10 mouse cellular contexts compared by ENCODE assay signal in the genomic region with DNA sequence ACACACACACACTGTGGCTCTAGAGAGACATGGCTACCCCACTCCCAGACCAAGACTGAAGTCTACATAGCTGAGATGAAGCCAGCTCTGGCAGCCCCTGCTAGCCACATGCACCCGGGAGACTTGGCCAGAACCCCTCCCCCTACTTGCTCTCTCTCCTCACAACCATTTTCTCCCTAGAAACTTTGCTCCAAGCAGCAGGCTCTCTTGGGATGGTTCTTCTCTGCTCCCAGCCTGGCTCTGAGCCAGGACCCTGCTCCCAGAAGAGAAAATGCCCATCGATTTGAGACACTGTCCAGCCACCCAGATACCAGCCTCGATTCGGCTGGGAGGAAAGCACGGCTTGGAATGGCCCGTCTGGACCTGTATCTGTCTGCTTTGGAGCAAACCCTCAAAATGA. TPM values are rescaled to one million over a fixed set of nuclear protein-coding genes. Genes with fewer than 3 reads are reported as not detected.
DNase-seq lines count a peak whose midpoint lies in the region; ATAC-seq lines count a peak whose summit lies in the region.
"Had no signal": no experiment of that assay in that cellular context is flagged by ENCODE, and none has a peak within 500 bp of the region (broad histone marks: within the 10 kb centered on the region; RNA-seq: fewer than 3 reads in every experiment).

No protein-coding gene starts in this region.

- peak overlapping the region; percentile 27; the same call in 1 of the 2 replicates for H3K9ac ChIP-seq in heart, embryonic 14.5 days (ENCODE audit: low read length)
- no peak overlapping the region for H3K9ac ChIP-seq in intestine, embryonic 16.5 days (ENCODE audit: low read depth, low read length)
- H3K9ac ChIP-seq in neural tube, embryonic 14.5 days (replicated peaks; ENCODE audit: low read depth, low read length): no peak overlapping the region
- no peak overlapping the region for H3K9ac ChIP-seq in kidney, embryonic 14.5 days (ENCODE audit: low read depth, low read length)

- H3K27me3 ChIP-seq in heart, embryonic 14.5 days (ENCODE audit: control insufficient read depth, insufficient read depth, low read length): peaks cover 24% of the 10 kb centered on the region
- peaks cover 58% of the 10 kb centered on the region for H3K27me3 ChIP-seq in embryonic facial prominence, embryonic 10.5 days (replicated peaks; ENCODE audit: low read depth, poor library complexity, severe bottlenecking)
- peaks cover 17% of the 10 kb centered on the region for H3K27me3 ChIP-seq in intestine, embryonic 16.5 days (replicated peaks; ENCODE audit: control insufficient read depth, insufficient read depth, low read length)
- peaks cover 7% of the 10 kb centered on the region for H3K27me3 ChIP-seq in neural tube, embryonic 14.5 days (ENCODE audit: control insufficient read depth, insufficient read depth, low read length)
- H3K27me3 ChIP-seq in kidney, embryonic 14.5 days (ENCODE audit: control insufficient read depth, insufficient read depth, low read length): peaks cover 14% of the 10 kb centered on the region

- peak overlapping the region; percentile 36 for H3K4me2 ChIP-seq in heart, embryonic 14.5 days (ENCODE audit: low read length)
- H3K4me2 ChIP-seq in intestine, embryonic 16.5 days (ENCODE audit: low read depth, low read length): no peak overlapping the region
- peak overlapping the region; percentile 6; the same call in 1 of the 2 replicates for H3K4me2 ChIP-seq in neural tube, embryonic 14.5 days (ENCODE audit: low read depth, low read length)
- H3K4me2 ChIP-seq in kidney, embryonic 14.5 days (replicated peaks; ENCODE audit: low read depth, low read length): no peak overlapping the region

- H3K4me3 ChIP-seq in heart, embryonic 14.5 days (ENCODE audit: control insufficient read depth in 1 of 2, insufficient read depth in 1 of 2, low read depth in 1 of 2, low read length in 2 of 2): no peak overlapping the region
- H3K4me3 ChIP-seq in embryonic facial prominence, embryonic 10.5 days: peak overlapping the region; percentile 9; the same call in 1 of the 2 replicates
- no peak overlapping the region for H3K4me3 ChIP-seq in intestine, embryonic 16.5 days (ENCODE audit: low read length)
- no peak overlapping the region for H3K4me3 ChIP-seq in neural tube, embryonic 14.5 days (ENCODE audit: low read depth, low read length)
- H3K4me3 ChIP-seq in kidney, embryonic 14.5 days (ENCODE audit: low read length): no peak overlapping the region

- H3K36me3 ChIP-seq in heart, embryonic 14.5 days (ENCODE audit: control insufficient read depth, insufficient read depth, low read length): no peaks in the 10 kb centered on the region
- H3K36me3 ChIP-seq in embryonic facial prominence, embryonic 10.5 days (replicated peaks): peaks cover 13% of the 10 kb centered on the region
- H3K36me3 ChIP-seq in intestine, embryonic 16.5 days (ENCODE audit: control insufficient read depth, insufficient read depth, low read length): no peaks in the 10 kb centered on the region
- H3K36me3 ChIP-seq in neural tube, embryonic 14.5 days (ENCODE audit: control insufficient read depth, insufficient read depth, low read length): no peaks in the 10 kb centered on the region
- H3K36me3 ChIP-seq in kidney, embryonic 14.5 days (ENCODE audit: control insufficient read depth, insufficient read depth, low read length): no peaks in the 10 kb centered on the region

- H3K4me1 ChIP-seq in heart, embryonic 14.5 days (ENCODE audit: control insufficient read depth in 2 of 2, insufficient read depth in 2 of 2, low read length in 2 of 2): peaks cover 30% of the 10 kb centered on the region in 2 experiments
- H3K4me1 ChIP-seq in embryonic facial prominence, embryonic 10.5 days: peaks cover 85% of the 10 kb centered on the region
- H3K4me1 ChIP-seq in intestine, embryonic 16.5 days (ENCODE audit: control insufficient read depth, insufficient read depth, low read length): peaks cover 9% of the 10 kb centered on the region
- peaks cover 9% of the 10 kb centered on the region; the same call in 1 of the 2 replicates for H3K4me1 ChIP-seq in neural tube, embryonic 14.5 days (ENCODE audit: control insufficient read depth, insufficient read depth, low read length)
- H3K4me1 ChIP-seq in kidney, embryonic 14.5 days (ENCODE audit: control insufficient read depth, insufficient read depth, low read length): peaks cover 4% of the 10 kb centered on the region; the same call in 1 of the 2 replicates

- DNase-seq in heart, postnatal 36 days: no peak
- DNase-seq in embryonic facial prominence, embryonic 10.5 days (ENCODE audit: low spot score): no peak
- DNase-seq in liver: no peak
- DNase-seq: lung, postnatal 14 days had no signal

- H3K9me3 ChIP-seq in heart, embryonic 14.5 days (ENCODE audit: control insufficient read depth, low read length): no peaks in the 10 kb centered on the region
- H3K9me3 ChIP-seq in embryonic facial prominence, embryonic 10.5 days: no peaks in the 10 kb centered on the region
- H3K9me3 ChIP-seq in intestine, embryonic 16.5 days (ENCODE audit: control insufficient read depth, low read length): no peaks in the 10 kb centered on the region
- H3K9me3 ChIP-seq in neural tube, embryonic 14.5 days (ENCODE audit: control insufficient read depth, low read length): no peaks in the 10 kb centered on the region
- no peaks in the 10 kb centered on the region for H3K9me3 ChIP-seq in kidney, embryonic 14.5 days (ENCODE audit: control insufficient read depth, low read length)

- 22% methylated on average over 6 of the region's 6 CpGs for WGBS in heart, embryonic 14.5 days
- WGBS in embryonic facial prominence, embryonic 10.5 days: 37% methylated on average over 6 of the region's 6 CpGs
- 17% methylated on average over 6 of the region's 6 CpGs for WGBS in intestine, embryonic 16.5 days
- WGBS in neural tube, embryonic 14.5 days: 23% methylated on average over 6 of the region's 6 CpGs
- 28% methylated on average over 6 of the region's 6 CpGs for WGBS in kidney, embryonic 14.5 days

- ATAC-seq in heart, embryonic 14.5 days (ENCODE audit: insufficient number of reproducible peaks, insufficient read depth, low FRiP score, low read depth): no peak
- ATAC-seq in intestine, embryonic 16.5 days: peak; percentile 25; the same call in 1 of the 2 replicates
- no peak for ATAC-seq in neural tube, embryonic 14.5 days (ENCODE audit: low read depth)
- no peak for ATAC-seq in inflammation-experienced regulatory T-cells, adult 6 months
- no peak for ATAC-seq in kidney, embryonic 14.5 days (ENCODE audit: low FRiP score, low TSS enrichment)

- 0 out of 4 replicates have a peak overlapping the region, but pooled peaks of 1 of the 2 experiments have one; percentile 9 for H3K27ac ChIP-seq in heart, embryonic 14.5 days (replicated peaks in 1 of 2; ENCODE audit: control insufficient read depth in 1 of 2, insufficient read depth in 1 of 2, low read depth in 2 of 2, low read length in 2 of 2)
- peak overlapping the region; percentile 72 for H3K27ac ChIP-seq in embryonic facial prominence, embryonic 10.5 days (replicated peaks)
- no peak overlapping the region for H3K27ac ChIP-seq in intestine, embryonic 16.5 days (ENCODE audit: low read length)
- no peak overlapping the region; the same call in 1 of the 2 replicates for H3K27ac ChIP-seq in neural tube, embryonic 14.5 days (ENCODE audit: low read depth, low read length)
- no peak overlapping the region for H3K27ac ChIP-seq in kidney, embryonic 14.5 days (ENCODE audit: low read depth, low read length)

- intact Hi-C loops in heart, postnatal 36 days (cut with DNase I): no loop called here

RNA-seq across cellular contexts. Expression of gene Sox8, which starts 5.2 kb away (rescaled TPM):
- polyA plus RNA-seq in heart, embryonic 14.5 days (2014; fragmentation: Nextera tagmentation; extraction: Ambion mirVana): 0.44 and 0.70 TPM in 2 replicates
- under 1 TPM; 0.33 to 0.49 TPM for total RNA-seq in heart, postnatal 36 days (2021)
- 12.5 and 13.1 TPM in 2 replicates for polyA plus RNA-seq in embryonic facial prominence, embryonic 10.5 days (2016; fragmentation: Nextera tagmentation; extraction: Ambion mirVana)
- 3.6 and 4.3 TPM in 2 replicates for polyA plus RNA-seq in intestine, embryonic 16.5 days (2015; fragmentation: Nextera tagmentation; extraction: Ambion mirVana)
- polyA plus RNA-seq in neural tube, embryonic 14.5 days (2014; fragmentation: Nextera tagmentation; extraction: Ambion mirVana): 12.8 and 17.5 TPM in 2 replicates
- not detected for polyA plus RNA-seq in inflammation-experienced regulatory T-cells, adult 6 months (2017; shearing (Covaris generic))
- polyA plus RNA-seq in kidney, embryonic 14.5 days (2014; fragmentation: Nextera tagmentation; extraction: Ambion mirVana): 6.5 and 8.5 TPM in 2 replicates
- total RNA-seq: hematopoietic stem cell, adult 5-6 weeks had no signal

RNA-seq across cellular contexts. Expression of gene Lmf1, which starts 13.6 kb away (rescaled TPM):
- 36.3 and 37.8 TPM in 2 replicates for polyA plus RNA-seq in heart, embryonic 14.5 days (2014; fragmentation: Nextera tagmentation; extraction: Ambion mirVana)
- total RNA-seq in heart, postnatal 36 days (2021): 10 to 100 TPM; 27.4 to 33.8 TPM
- 26.3 and 26.6 TPM in 2 replicates for polyA plus RNA-seq in embryonic facial prominence, embryonic 10.5 days (2016; fragmentation: Nextera tagmentation; extraction: Ambion mirVana)
- polyA plus RNA-seq in intestine, embryonic 16.5 days (2015; fragmentation: Nextera tagmentation; extraction: Ambion mirVana): 39.1 and 40.6 TPM in 2 replicates
- 24.2 and 25.4 TPM in 2 replicates for polyA plus RNA-seq in neural tube, embryonic 14.5 days (2014; fragmentation: Nextera tagmentation; extraction: Ambion mirVana)
- polyA plus RNA-seq in inflammation-experienced regulatory T-cells, adult 6 months (2017; shearing (Covaris generic)): 10 to 100 TPM; 11.3 to 19.4 (median 16.5) TPM
- 21.3 and 29.8 TPM in 2 replicates for polyA plus RNA-seq in kidney, embryonic 14.5 days (2014; fragmentation: Nextera tagmentation; extraction: Ambion mirVana)

Comparison
In these comparisons a context has a peak if more than half of its experiments do, and no peak if none do; other contexts are left out.
1. H3K4me2 ChIP-seq: peak in heart, embryonic 14.5 days (single experiment) and neural tube, embryonic 14.5 days (single experiment); none in intestine, embryonic 16.5 days (single experiment) and kidney, embryonic 14.5 days (single experiment).